Mouse (Mus musculus): ENCODE measurements at regions not wholly inside any gene's neighbourhood (a gene's known extent, or its start where the extent isn't known, plus 50 kb on each side); places are given as distances from the start of the nearest gene placed in this dataset.

GRCm38 (mm10) chr16:77989139-77989538, 312.1 kb upstream of the Cxadr start:
- TF ChIP-seq CTCF (IDR thresholded peaks at IDR 0.05; ENCODE audit: control insufficient read depth, insufficient read depth, insufficient replicate concordance, low read depth, low read length) (peak; percentile 64; the same call in 1 of the 2 replicates), POLR2A (IDR thresholded peaks at IDR 0.05; ENCODE audit: control insufficient read depth, low read depth, low read length) (no peak)
